Mouse (Mus musculus) CD4-positive, CD25-positive, alpha-beta regulatory T cell, adult 4 months (primary cell): ENCODE data around the gene 1600002K03Rik. TPM values are rescaled to one million over a fixed set of nuclear protein-coding genes. Genes with fewer than 3 reads are reported as not detected.
"Not testable (repeated sequence)": the region's sequence is repeated elsewhere in the genome, so short reads cannot be mapped to it uniquely, and the experiment has no call there.

Experiments used
- ATAC-seq: one replicate; pipeline ENCODE4 v1.8.0; 2017
- polyA plus RNA-seq, 2 experiments: library from polyadenylated mRNA; unstranded; fragments of 100-300 nt; shearing (Covaris generic); gene quantifications; one replicate each; pipeline ENCODE4 v1.2.1; 2017

1600002K03Rik gene
- polyA plus RNA-seq, 2 experiments from 2014 or later = 21.6 to 23.5 TPM

- ATAC-seq = no peak
These were observed 17.3 kb downstream of the 1600002K03Rik start for GRCm38 (mm10) chr10:80189999-80190398.

GRCm38 (mm10) chr10:80190491-80191051, 17.8 kb downstream of the 1600002K03Rik start:
- ATAC-seq = no peak

- ATAC-seq = no peak
These were observed 21.2 kb downstream of the 1600002K03Rik start for GRCm38 (mm10) chr10:80193976-80194375.

- no peak for ATAC-seq
These were observed 21.7 kb downstream of the 1600002K03Rik start for GRCm38 (mm10) chr10:80194441-80194840.

GRCm38 (mm10) chr10:80196167-80196566, 23.4 kb downstream of the 1600002K03Rik start:
- no peak for ATAC-seq

- no peak for ATAC-seq
These were observed 24.2 kb downstream of the 1600002K03Rik start for GRCm38 (mm10) chr10:80196778-80197581.

GRCm38 (mm10) chr10:80199440-80200008, 26.8 kb downstream of the 1600002K03Rik start:
- peak; percentile 56 for ATAC-seq

- ATAC-seq = no peak
These were observed 27.7 kb downstream of the 1600002K03Rik start for GRCm38 (mm10) chr10:80200485-80200884.

- ATAC-seq = no peak
These were observed 31.3 kb downstream of the 1600002K03Rik start for GRCm38 (mm10) chr10:80204055-80204454.

- no peak for ATAC-seq
These were observed 34.5 kb downstream of the 1600002K03Rik start for GRCm38 (mm10) chr10:80207201-80207600.

GRCm38 (mm10) chr10:80207676-80208075, 34.9 kb downstream of the 1600002K03Rik start:
- ATAC-seq = no peak

GRCm38 (mm10) chr10:80208248-80208647, 35.5 kb downstream of the 1600002K03Rik start:
- no peak for ATAC-seq

GRCm38 (mm10) chr10:80208841-80209371, 36.2 kb downstream of the 1600002K03Rik start:
- no peak for ATAC-seq

- ATAC-seq = peak; percentile 47
These were observed 38.9 kb downstream of the 1600002K03Rik start for GRCm38 (mm10) chr10:80211547-80212103.

- no peak for ATAC-seq
These were observed 42.5 kb downstream of the 1600002K03Rik start for GRCm38 (mm10) chr10:80215048-80215772.

GRCm38 (mm10) chr10:80220676-80221075, 47.9 kb downstream of the 1600002K03Rik start:
- ATAC-seq = no peak

GRCm38 (mm10) chr10:80223137-80223536, 50.4 kb downstream of the 1600002K03Rik start:
- ATAC-seq = not testable (repeated sequence)

Other genes with a start within 250 kb of the 1600002K03Rik start
- 1 to 10 TPM; 2.7 to 3.3 TPM for gene Arid3a, start 245.9 kb upstream of the 1600002K03Rik start, polyA plus RNA-seq
- 10 to 100 TPM; 65.1 to 77.5 TPM for gene Wdr18, start 212.8 kb upstream of the 1600002K03Rik start, polyA plus RNA-seq
- under 1 TPM in 1 of 2 experiments, not detected in 1; 0.58 TPM for gene Grin3b, start 202.2 kb upstream of the 1600002K03Rik start, polyA plus RNA-seq
- gene Tmem259, start 188.6 kb upstream of the 1600002K03Rik start, polyA plus RNA-seq = 1 to 10 TPM; 1.2 to 2.5 TPM
- gene Cnn2, start 184.4 kb upstream of the 1600002K03Rik start, polyA plus RNA-seq = 100 to 1,000 TPM; 904 to 969 TPM
- gene Abca7, start 176.4 kb upstream of the 1600002K03Rik start, polyA plus RNA-seq = 10 to 100 TPM; 11.4 to 16.4 TPM
- gene Arhgap45, start 156.3 kb upstream of the 1600002K03Rik start, polyA plus RNA-seq = 100 to 1,000 TPM; 233 to 369 TPM
- 100 to 1,000 TPM; 194 to 220 TPM for gene Polr2e, start 133.1 kb upstream of the 1600002K03Rik start, polyA plus RNA-seq
- gene Gpx4, start 125.8 kb upstream of the 1600002K03Rik start, polyA plus RNA-seq = 100 to 1,000 TPM; 450 to 480 TPM
- gene Sbno2, start 67.4 kb upstream of the 1600002K03Rik start, polyA plus RNA-seq = 10 to 100 TPM; 28.4 to 54.8 TPM
- 10 to 100 TPM; 19.2 to 30.7 TPM for gene Stk11, start 57.1 kb upstream of the 1600002K03Rik start, polyA plus RNA-seq
- 100 to 1,000 TPM; 303 to 370 TPM for gene Atp5d, start 34.3 kb upstream of the 1600002K03Rik start, polyA plus RNA-seq
- gene Cbarp, start 32.1 kb upstream of the 1600002K03Rik start, polyA plus RNA-seq = 1 to 10 TPM; 1.3 to 1.4 TPM
- gene Midn, start 24.7 kb upstream of the 1600002K03Rik start, polyA plus RNA-seq = 1 to 10 TPM; 4.6 to 8.2 TPM
- gene Cirbp, start 7.0 kb upstream of the 1600002K03Rik start, polyA plus RNA-seq = 100 to 1,000 TPM; 124 to 272 TPM
- gene Efna2, start 6.5 kb downstream of the 1600002K03Rik start, polyA plus RNA-seq = under 1 TPM in 1 of 2 experiments, not detected in 1; 0.28 TPM
- gene Mum1, start 53.5 kb downstream of the 1600002K03Rik start, polyA plus RNA-seq = 10 to 100 TPM; 73.3 to 96.9 TPM
- gene Ndufs7, start 76.2 kb downstream of the 1600002K03Rik start, polyA plus RNA-seq = 100 to 1,000 TPM; 231 to 237 TPM
- under 1 TPM in 1 of 2 experiments, not detected in 1; 0.47 TPM for gene Gamt, start 88.1 kb downstream of the 1600002K03Rik start, polyA plus RNA-seq
- gene Dazap1, start 88.5 kb downstream of the 1600002K03Rik start, polyA plus RNA-seq = 10 to 100 TPM; 10.4 to 14.7 TPM
- gene Rps15, start 119.5 kb downstream of the 1600002K03Rik start, polyA plus RNA-seq = 1,000 to 10,000 TPM; 1,622 to 1,794 TPM
- under 1 TPM in 1 of 2 experiments, not detected in 1; 0.16 TPM for gene Apc2, start 123.0 kb downstream of the 1600002K03Rik start, polyA plus RNA-seq
- gene 2310011J03Rik, start 147.6 kb downstream of the 1600002K03Rik start, polyA plus RNA-seq = 10 to 100 TPM; 47.1 to 59.9 TPM
- gene Pcsk4, start 156.6 kb downstream of the 1600002K03Rik start, polyA plus RNA-seq = 10 to 100 TPM; 11.9 to 12.3 TPM
- gene Reep6, start 157.0 kb downstream of the 1600002K03Rik start, polyA plus RNA-seq = under 1 TPM in 1 of 2 experiments, not detected in 1; 0.51 TPM
- not detected for gene Adamtsl5, start 175.5 kb downstream of the 1600002K03Rik start, polyA plus RNA-seq
- not detected for gene Plk5, start 183.5 kb downstream of the 1600002K03Rik start, polyA plus RNA-seq
- gene Mex3d, start 214.7 kb downstream of the 1600002K03Rik start, polyA plus RNA-seq = 1 to 10 TPM in 1 of 2 experiments, not detected in 1; 1.3 TPM
- 10 to 100 TPM; 26.7 to 27.2 TPM for gene Mbd3, start 226.6 kb downstream of the 1600002K03Rik start, polyA plus RNA-seq
- gene Uqcr11, start 233.9 kb downstream of the 1600002K03Rik start, polyA plus RNA-seq = 100 to 1,000 TPM; 268 to 337 TPM